Mouse (Mus musculus): ENCODE results near the gene Ppfibp1. TPM values are rescaled to one million over a fixed set of nuclear protein-coding genes. Genes with fewer than 3 reads are reported as not detected.
A peak's percentile ranks its signal among the peaks of the same experiment; 100 is the strongest.

The Ppfibp1 gene
- total RNA-seq, 2 experiments from 2014 or later, result 0.42 to 1.5 TPM

DNA sequence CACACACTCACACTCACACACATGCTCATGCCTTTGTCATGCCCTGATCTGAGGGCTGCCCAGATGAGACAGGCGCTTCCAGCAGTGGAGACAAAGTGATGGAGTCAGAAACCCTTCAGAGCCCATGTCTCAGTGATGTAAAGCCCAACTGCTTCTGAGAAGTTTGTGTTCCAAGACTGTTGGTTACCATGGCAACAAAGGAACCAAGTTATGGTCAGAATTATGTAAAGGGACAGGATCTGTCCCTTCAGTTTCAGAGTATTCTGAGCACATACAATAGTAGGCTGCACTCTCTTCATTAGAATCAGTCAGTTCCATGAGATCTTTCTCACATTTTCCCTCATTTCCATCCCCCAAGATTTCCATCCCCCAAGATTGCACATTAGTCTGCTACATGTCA lies 66.0 kb downstream of the Ppfibp1 start, which contains the start of gene 1700034J05Rik:
TSS of gene 1700034J05Rik (minus strand) at position 165 of the 400 bp plus-strand sequence.
- no peak for ATAC-seq (replicated peaks; ENCODE audit: low FRiP score, poor library complexity, severe bottlenecking)

DNA sequence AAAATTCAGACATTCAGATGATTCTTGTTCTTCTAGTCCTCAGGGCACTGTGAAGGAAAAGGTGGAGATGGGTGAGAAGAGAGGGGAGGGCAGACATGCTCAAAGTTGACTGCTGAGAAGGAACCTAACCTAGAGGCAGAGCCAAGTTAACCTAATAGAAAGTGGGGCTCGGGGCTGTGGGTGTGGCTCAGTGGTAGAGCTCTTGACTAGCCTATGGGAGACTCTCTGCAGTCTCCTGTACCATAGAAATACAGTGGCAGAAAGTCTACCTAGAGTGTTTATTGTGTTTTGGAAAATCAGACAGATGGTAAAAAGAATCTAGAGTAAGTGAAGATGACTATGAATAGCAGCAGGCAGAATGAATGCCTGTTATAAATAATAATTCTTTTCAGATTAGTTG lies 67.2 kb downstream of the Ppfibp1 start:
- no peak for ATAC-seq (replicated peaks; ENCODE audit: low FRiP score, poor library complexity, severe bottlenecking)

DNA sequence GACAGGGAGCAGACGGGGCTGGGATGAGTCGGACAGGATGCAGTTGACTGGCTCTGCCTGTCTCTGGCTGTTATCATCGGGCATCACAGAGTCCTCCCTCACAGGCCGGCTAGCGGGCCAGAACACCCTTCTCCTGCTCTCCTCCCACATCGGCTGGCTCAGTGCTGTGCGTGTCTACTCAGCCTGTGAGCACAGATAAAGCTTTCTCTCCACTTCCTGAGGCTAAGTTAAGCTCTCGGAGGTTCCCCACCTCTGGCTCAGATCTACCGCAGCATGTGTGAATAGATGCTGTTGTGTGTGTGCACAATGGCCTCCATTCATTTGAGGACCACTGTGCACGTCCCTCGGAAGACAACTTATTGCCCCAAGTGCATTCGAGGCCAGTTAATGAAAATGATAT lies 67.6 kb downstream of the Ppfibp1 start:
- ATAC-seq (replicated peaks; ENCODE audit: low FRiP score, poor library complexity, severe bottlenecking), result peak; percentile 77

DNA sequence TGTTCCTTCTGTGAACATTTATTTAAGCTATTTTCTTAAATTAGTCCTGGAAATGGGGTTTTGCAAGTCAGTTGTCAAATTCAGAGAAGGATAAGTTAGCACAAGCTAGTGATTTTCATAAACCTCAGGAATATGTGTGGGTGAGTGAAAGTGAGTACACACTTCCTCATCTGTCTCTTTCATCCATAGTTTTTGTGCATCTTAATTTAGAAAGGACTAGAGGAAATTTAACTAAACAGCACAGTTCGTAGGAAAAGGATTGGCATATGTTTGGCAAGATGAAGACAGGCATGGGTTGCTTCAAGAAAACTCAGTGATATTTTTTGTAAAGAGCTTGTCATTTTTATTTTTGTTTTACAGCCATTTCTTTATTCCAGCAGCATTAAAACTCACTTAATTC lies 68.7 kb downstream of the Ppfibp1 start:
- no peak for ATAC-seq (replicated peaks; ENCODE audit: low FRiP score, poor library complexity, severe bottlenecking)

DNA sequence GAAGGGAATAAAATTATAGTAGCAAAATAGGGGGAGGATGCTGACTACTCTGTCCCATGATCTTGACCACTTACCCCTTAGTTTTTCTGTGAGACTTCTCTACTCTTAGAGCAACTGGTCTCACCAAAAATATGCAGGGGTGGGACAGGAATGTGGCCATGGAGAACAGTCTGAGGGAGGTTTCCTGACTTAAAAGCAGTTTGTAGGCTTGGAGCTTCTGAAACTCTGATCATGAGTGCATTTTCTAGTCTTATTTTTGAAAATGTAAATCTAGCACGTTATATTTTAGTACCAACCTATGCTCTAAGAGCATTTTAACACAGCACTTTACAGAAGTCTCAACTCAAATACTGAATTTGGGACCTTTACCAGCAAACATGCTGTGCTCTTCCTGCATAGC lies 70.4 kb downstream of the Ppfibp1 start:
- no peak for ATAC-seq (replicated peaks; ENCODE audit: low FRiP score, poor library complexity, severe bottlenecking)

DNA sequence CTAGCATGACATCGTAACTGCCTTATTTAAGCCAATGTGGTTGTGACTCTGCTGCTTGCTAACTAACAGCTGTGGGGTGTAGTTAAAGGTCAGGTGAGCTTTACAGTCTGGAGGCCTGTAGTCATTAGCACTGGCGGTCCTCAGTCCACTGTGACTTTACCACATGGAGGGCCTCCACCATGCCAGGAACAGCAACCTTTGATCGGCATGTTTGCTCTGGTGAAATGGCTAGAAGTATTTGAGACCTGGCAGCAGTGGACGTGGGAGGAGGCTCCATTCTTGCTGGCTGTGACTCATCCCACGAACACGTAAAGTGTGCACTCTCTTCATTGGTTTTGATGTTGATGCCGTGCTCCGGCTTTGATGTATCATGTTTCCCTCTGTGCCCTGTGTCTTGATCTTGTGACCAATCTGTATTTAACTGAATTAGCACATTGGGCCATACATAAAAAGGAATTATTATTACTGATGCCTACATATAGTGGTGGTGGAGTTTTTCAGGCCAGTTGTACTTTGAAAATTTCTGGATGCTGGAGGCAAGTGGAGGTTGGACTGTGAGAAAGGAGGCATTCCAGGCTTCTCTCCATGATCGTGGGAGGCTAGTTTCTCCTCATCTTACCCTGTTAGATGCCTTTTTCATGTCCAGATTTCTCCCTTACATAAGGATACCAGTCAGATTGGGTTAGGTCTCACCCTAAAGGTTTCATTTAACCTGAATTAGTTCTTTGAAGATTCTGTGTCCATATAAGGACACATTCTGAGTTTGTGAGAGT lies 71.8 kb downstream of the Ppfibp1 start:
- no peak for ATAC-seq (replicated peaks; ENCODE audit: low FRiP score, poor library complexity, severe bottlenecking)

DNA sequence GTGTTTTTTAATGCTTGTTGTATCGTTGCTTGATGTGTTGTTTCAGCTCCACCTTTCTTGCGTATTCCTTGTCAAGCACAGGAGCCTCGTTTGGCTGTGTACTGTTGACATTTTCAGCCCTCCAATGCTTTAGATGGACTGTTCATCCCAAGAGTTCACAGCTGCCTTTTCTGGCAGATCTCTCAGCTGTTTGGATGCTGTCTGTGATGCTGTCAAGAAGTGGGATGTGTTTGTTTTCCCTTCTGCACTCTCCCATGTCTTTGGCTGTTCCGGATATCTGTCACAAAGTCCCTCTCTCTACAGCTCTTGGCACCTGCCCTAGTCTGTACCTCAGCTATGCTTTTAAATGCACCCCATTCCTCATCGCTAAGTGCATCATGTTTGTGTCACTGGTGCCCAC lies 72.7 kb downstream of the Ppfibp1 start:
- ATAC-seq (replicated peaks; ENCODE audit: low FRiP score, poor library complexity, severe bottlenecking), result no peak

DNA sequence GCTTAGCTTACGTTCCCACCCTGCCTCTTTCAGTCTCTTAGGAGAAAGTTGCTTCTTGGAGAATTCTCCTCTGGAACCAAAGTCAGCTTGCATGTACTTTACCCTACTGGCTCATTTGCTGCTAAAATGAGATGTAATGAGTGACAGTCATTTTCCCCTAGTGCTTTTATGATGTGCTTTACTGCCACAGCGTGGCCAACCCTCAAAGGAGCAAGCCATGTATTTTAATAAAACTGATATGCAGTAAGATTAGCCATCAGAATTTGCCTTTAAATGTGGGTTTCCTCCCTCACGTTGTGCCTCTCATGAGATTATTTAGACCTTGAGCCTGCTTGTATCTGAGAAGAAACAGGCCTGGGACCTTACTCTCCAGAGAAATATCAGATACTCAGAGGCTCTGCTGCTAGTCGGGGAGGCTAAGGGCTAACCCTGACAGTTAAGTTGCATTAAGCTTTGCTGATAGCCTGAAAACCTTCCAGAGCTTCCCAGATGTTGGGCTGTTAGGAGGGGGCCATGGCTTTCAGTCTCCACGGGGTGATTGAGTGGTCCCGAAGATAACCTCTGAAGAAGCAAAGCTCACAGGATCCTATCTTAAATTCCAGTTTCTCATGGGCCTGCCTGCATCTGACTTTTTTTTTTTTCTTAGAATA lies 73.7 kb downstream of the Ppfibp1 start:
- ATAC-seq (replicated peaks; ENCODE audit: low FRiP score, poor library complexity, severe bottlenecking), result no peak

DNA sequence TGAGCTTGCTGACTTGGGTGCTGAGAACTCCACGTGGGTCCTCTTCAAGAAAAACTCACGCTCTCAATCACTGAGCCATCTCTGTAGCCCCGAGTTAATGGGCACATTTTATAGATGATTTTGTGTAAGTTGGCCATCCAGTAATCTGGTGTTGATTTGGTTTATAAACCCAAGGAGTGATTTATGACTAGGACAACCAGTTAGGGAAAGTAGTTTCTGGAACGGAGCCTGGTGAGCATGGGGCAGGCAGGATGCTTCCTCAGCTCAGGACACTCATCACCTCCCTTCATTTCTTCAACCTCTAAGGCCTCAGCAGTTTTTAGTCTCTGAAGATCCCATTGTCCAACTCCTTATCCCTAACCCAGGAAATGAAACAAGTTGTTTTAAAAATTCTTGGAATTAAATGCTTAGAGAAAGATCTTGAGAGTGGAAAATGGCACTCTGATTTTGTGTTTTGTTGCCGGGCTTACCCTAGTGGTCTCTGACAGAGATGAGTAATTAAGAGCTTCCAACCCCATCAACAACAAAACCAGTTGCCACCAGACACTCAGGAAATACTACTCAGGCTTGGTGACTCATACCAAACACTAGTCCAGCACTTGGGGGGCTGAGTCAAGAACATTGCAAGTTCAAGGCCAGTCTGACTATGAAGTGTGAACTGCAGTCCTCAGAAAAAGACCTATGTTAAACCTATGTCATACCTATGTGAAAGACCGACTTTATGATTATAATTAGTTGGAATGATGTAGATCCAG lies 75.3 kb downstream of the Ppfibp1 start:
- no peak for ATAC-seq (replicated peaks; ENCODE audit: low FRiP score, poor library complexity, severe bottlenecking)

DNA sequence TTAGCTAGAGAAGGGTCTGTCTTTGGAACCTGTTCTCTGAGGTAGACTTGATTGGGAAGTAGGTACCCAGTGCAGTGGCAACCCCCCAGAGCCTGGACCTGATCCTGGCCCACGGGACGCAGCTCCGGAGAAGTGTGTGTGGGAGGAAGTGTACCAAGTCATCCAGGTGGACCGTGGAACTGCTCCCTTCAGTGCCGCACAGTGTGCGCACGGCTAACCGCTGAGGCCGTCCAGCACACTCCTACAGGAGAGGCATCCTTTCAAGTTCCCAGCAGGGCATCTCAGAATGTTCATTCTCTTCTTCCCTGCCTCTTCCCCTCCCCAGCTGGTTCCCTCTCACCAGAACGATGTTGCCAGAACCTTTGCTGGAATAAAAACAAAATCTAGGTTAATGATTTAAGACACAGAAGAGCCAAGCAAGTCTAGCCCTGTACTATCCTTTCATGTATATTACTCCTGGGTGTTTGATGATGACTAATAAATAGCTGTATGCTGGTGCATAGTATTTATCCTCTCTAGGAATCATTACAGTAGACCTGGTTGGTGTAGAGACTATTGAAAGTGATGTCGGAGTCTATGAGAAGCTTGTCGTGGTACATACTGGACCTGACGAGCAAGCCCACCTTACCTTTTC lies 77.0 kb downstream of the Ppfibp1 start:
- no peak for ATAC-seq (replicated peaks; ENCODE audit: low FRiP score, poor library complexity, severe bottlenecking)

DNA sequence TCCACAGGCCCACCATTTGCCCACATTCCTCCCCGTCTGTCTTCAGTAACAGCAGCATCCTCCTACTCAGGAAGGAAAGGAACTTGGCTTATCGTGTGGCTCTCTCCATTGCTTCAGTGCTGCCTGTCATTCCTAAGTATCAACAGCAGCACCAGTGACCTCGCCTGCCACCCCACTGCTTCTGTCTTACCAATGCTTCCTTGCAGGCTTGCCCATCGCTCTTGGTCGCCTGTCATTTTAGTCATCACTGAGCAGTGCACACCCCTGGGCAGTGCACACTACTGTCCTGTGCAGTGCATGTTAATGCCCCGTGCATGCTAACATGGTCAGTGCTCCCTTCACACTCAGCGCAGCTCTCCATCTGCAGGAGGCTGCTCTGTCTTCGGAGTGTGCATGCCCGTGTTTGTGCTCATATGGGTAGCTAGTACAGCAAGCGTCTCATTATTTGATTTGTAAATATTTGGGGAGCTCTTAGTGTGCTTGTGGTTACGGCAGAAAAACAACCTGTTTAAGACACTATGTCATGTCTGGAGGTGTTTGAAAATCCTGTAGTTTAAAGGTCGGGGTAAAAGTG lies 78.2 kb downstream of the Ppfibp1 start:
- 0 out of 2 replicates have a peak, but pooled peaks have one; percentile 37 for ATAC-seq (replicated peaks; ENCODE audit: low FRiP score, poor library complexity, severe bottlenecking)

DNA sequence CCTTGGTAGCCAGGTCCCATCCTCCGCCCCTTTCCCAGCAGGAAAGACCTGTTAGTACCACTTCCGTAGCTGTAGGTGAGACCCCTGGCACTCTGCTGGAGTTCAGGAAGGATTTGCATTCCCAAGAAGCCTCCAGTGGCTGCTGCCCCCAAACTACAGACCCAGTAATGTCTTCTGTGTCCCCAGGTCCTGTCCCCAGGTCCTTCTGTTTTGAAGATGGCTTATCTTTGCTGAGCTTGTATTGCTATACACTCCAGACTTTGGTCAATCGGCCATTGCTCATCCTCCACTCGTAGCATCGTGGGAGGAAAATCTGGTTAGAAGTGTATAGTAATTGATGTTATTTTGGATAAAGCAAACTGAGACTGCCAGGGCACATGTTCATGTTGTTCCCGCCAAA lies 79.5 kb downstream of the Ppfibp1 start:
- ATAC-seq (replicated peaks; ENCODE audit: low FRiP score, poor library complexity, severe bottlenecking), result no peak

DNA sequence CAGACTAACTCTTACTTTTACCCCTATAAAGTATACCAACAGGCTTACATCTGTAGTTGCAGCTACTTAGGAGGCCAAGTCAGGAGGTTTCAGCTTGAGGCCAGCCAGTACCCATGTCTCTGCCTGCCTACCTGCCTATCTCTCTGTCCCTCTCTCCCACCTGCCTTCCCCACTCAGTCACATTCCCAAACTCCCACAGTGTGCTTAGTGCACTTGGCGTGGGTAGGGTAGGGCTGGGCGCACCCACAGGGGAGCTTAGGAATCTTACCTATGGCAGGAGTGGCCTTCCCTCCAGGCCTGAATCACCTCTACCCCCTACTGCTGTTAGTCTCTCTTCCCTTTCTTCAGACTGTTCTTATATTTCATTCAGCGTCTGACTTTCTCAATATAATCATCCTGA lies 82.5 kb downstream of the Ppfibp1 start:
- ATAC-seq (replicated peaks; ENCODE audit: low FRiP score, poor library complexity, severe bottlenecking), result no peak

DNA sequence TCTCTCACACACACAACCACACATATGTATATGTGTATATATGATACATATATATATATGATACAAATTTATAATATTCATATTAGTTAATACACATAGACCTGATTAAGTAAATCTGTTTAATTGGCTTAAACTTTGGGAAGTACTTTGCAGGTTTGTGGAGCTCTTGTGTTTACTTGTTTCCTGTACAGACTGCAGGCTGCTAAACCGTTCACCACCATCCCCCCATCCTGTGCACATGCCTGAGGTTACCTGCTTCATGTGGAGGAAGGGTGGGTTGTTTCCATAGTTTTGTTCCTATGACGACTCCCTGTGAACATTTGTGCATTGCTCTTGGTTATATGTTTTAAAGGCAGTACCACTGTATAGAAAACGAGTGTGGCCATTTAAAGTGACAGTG lies 83.1 kb downstream of the Ppfibp1 start:
- no peak for ATAC-seq (replicated peaks; ENCODE audit: low FRiP score, poor library complexity, severe bottlenecking)

DNA sequence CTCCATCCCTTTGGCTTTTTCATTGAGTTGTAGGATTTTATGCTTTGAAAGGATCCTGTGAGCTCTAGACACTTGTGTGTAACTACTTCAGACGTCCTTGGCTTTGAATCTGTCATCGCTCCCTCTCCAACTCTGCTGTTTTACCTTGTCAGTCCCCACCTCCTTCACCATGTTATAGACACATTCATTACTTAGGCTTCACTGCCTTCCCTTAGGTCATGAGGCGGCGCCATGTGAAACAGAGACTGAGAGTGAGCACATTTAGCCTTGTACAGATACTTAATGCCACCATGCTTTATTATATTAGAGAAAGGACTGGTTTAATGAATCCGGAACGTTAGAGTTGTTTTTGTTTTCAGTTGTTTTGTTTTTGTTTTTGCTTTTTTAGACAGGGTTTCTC lies 83.7 kb downstream of the Ppfibp1 start:
- no peak for ATAC-seq (replicated peaks; ENCODE audit: low FRiP score, poor library complexity, severe bottlenecking)

DNA sequence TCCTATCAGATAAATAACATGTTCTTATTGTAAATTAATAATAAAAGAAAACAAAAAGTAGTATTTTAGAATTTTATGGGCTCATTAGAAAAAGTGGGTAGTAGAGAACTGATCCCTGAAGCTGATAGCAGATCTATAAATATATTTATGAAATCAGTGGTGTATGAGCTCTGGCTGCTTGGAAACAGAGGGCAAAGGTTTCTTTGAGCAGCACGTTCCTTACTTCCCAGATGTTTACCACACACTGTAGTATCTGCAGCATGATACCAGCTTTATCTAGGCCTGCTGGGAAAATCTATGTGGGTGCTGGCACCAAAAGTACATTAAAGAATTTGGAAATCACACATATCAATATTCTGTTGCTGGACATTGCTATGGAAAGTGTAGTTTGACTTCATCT lies 84.5 kb downstream of the Ppfibp1 start:
- no peak for ATAC-seq (replicated peaks; ENCODE audit: low FRiP score, poor library complexity, severe bottlenecking)

DNA sequence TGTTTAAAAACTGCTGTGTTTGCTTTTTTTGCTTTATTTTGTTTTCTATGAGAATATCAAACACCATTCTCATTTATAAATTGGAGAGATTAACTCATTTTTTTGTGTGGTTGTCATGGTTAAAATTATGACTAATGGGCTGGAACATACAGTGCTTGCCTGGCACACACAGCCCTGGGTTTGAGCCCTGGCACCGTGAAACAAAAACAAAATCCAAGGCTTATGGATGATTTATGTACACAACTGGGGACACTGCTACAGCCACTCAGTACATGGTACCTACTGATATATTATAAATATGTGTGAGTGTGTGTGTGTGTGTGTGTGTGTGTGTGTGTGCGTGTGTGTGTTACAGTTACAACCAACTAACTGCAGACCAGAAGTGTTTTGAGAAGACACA lies 85.1 kb downstream of the Ppfibp1 start:
- no peak for ATAC-seq (replicated peaks; ENCODE audit: low FRiP score, poor library complexity, severe bottlenecking)

DNA sequence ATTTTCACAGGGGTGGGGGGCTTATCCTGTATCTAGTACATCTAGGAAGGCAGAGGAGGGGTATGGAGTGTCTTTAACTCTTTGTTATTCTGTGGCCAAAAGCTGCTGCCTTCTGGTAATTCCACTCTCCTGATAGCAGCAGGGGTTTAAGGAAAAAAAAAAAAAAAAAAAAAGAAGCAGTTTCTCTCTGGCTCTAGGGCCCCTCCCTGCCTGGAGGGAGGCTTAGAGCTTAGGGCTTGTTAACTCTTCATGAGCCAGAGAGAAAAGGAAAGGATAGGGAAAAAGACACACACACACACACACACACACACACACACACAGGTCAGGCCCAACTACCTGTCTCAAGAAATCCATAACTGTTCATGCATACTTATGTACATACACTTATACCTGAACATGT lies 85.5 kb downstream of the Ppfibp1 start:
- ATAC-seq (replicated peaks; ENCODE audit: low FRiP score, poor library complexity, severe bottlenecking), result no peak

DNA sequence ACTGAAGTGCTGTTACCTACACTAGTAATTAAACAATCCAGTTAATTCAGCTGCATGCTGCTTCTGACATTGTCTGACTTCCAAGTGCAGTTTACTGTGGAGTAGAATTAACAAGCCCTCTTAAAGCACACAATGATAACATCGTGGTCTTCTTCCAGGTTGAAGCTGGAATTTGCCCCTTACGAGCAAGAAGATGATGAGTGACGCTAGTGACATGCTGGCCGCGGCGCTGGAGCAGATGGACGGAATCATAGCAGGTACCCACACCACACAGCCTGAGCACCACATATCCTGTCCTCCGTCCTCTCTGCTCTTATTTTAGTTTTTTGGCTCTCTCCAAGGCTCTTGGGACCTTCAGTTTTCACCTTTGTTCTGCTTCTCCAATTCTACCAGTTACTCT lies 88.2 kb downstream of the Ppfibp1 start:
- ATAC-seq (replicated peaks; ENCODE audit: low FRiP score, poor library complexity, severe bottlenecking), result no peak

DNA sequence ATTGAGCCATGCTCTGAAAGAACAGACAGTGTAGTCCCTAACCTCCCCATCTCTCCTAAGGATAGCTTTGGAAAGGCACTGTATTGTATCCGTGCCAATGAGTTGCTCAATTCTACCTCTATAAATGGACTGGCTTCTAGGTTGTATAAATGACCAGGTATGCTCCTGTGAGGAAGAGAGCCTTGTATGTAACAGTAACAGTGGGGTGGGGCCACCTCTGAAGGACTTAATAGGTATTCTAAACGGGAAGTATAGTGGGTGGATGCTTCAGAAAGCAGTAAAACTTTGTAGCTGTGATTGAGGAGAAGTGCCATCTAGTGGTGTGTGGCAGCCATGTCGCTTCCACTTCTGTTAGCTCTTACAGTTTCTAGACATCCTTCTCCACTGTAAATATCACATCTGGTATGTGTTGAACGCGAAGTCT lies 90.4 kb downstream of the Ppfibp1 start:
- no peak for ATAC-seq (replicated peaks; ENCODE audit: low FRiP score, poor library complexity, severe bottlenecking)

Measured in erythroid progenitor cell, adult 5-6 weeks (primary cell).